Mouse (Mus musculus) lung, adult 2 months (tissue): Measurements from ENCODE around the gene Rab3b.

Experiments used
- CTCF ChIP-seq: fragments of 200-500 bp; IDR thresholded peaks from 2 replicates; pipeline ENCODE4 v1.5.1; 2011; ENCODE audit warnings: mild to moderate bottlenecking, low read length, control low read depth; ENCODE audit not compliant: insufficient read depth
- POLR2A ChIP-seq: fragments of 200-500 bp; IDR thresholded peaks from 2 replicates; pipeline ENCODE4 v1.6.1; 2011; ENCODE audit warnings: low read depth, mild to moderate bottlenecking, control low read depth, low read length, borderline replicate concordance; ENCODE audit errors: extremely low read depth

GRCm38 (mm10) chr4:108887456-108887855, 8.6 kb downstream of the Rab3b start:
- TF ChIP-seq POLR2A, result no peak
- no peak for TF ChIP-seq CTCF
